Mouse (Mus musculus) thymus, adult 2 months (tissue): ENCODE data around the gene Tas2r135.

ENCODE experiments used
- CTCF ChIP-seq: fragments of 200-500 bp; IDR thresholded peaks from 2 replicates; pipeline ENCODE4 v1.5.1; 2012; ENCODE audit warnings: mild to moderate bottlenecking, control low read depth, low read length, moderate library complexity, borderline replicate concordance; ENCODE audit not compliant: control insufficient read depth, poor library complexity, insufficient read depth; ENCODE audit errors: extremely low read depth
- POLR2A ChIP-seq: fragments of 200-500 bp; IDR thresholded peaks from 2 replicates; pipeline ENCODE4 v1.6.1; 2012; ENCODE audit warnings: mild to moderate bottlenecking, low read length, control low read depth, moderate library complexity; ENCODE audit not compliant: control insufficient read depth, poor library complexity, insufficient read depth; ENCODE audit errors: extremely low read depth

GRCm38 (mm10) chr6:42358901-42359300, 46.3 kb upstream of the Tas2r135 start:
- TF ChIP-seq CTCF (no peak), POLR2A (no peak)
